Mouse (Mus musculus) cerebellum, adult 2 months (tissue): ENCODE measurements around the gene Abhd14b.
"Not testable (repeated sequence)": the region's sequence is repeated elsewhere in the genome, so short reads cannot be mapped to it uniquely, and the experiment has no call there.

Experiments
- CTCF ChIP-seq: fragments of 200-500 bp; IDR thresholded peaks from 2 replicates; pipeline ENCODE4 v1.5.1; 2011; ENCODE audit warnings: low read depth, mild to moderate bottlenecking, control low read depth, low read length, moderate library complexity, borderline replicate concordance; ENCODE audit not compliant: insufficient read depth
- POLR2A ChIP-seq: fragments of 200-500 bp; IDR thresholded peaks from 2 replicates; pipeline ENCODE4 v1.6.1; 2011; ENCODE audit warnings: low read length, control low read depth, borderline replicate concordance; ENCODE audit not compliant: insufficient read depth

GRCm38 (mm10) chr9:106487602-106488001 is 40.3 kb downstream of the Abhd14b start:
- not testable (repeated sequence) for TF ChIP-seq POLR2A, CTCF
